Mouse (Mus musculus) heart, embryonic 13.5 days (tissue): Measurements from ENCODE around the gene Atg4a-ps. TPM values are rescaled to one million over a fixed set of nuclear protein-coding genes. Genes with fewer than 3 reads are reported as not detected.

ENCODE experiments used
- ATAC-seq: fragments of 200-750 bp; cut with Nextera tagmentation; 2 replicates; pipeline ENCODE4 v1.8.0; 2017; ENCODE audit warnings: moderate TSS enrichment; ENCODE audit not compliant: insufficient number of reproducible peaks, low FRiP score, low TSS enrichment; ENCODE audit errors: extremely low read depth
- H3K27ac ChIP-seq: fragments of 300-500 bp; sonication (generic); replicated peaks from 2 replicates; pipeline ENCODE4 v1.5.1; 2015; ENCODE audit warnings: moderate library complexity, mild to moderate bottlenecking, inconsistent platforms
- H3K27me3 ChIP-seq: fragments of 300-500 bp; sonication (generic); replicated peaks from 2 replicates; pipeline ENCODE4 v1.6.1; 2015; ENCODE audit warnings: mild to moderate bottlenecking, inconsistent platforms
- H3K36me3 ChIP-seq: fragments of 300-500 bp; sonication (generic); 2 replicates; pipeline ENCODE4 v1.6.1; 2015; ENCODE audit warnings: mild to moderate bottlenecking, inconsistent platforms
- H3K4me1 ChIP-seq: fragments of 300-500 bp; sonication (generic); 2 replicates; pipeline ENCODE4 v1.6.1; 2015; ENCODE audit warnings: inconsistent platforms
- H3K4me2 ChIP-seq: fragments of 300-500 bp; sonication (generic); 2 replicates; pipeline ENCODE4 v1.6.1; 2015; ENCODE audit warnings: inconsistent platforms, mild to moderate bottlenecking, moderate library complexity
- H3K4me3 ChIP-seq: fragments of 300-500 bp; sonication (generic); 2 replicates; pipeline ENCODE4 v1.5.1; 2015; ENCODE audit warnings: moderate library complexity, mild to moderate bottlenecking, inconsistent platforms
- H3K9ac ChIP-seq: fragments of 300-500 bp; sonication (generic); 2 replicates; pipeline ENCODE4 v1.6.1; 2015; ENCODE audit warnings: inconsistent platforms, mild to moderate bottlenecking, moderate library complexity
- H3K9me3 ChIP-seq: fragments of 300-500 bp; sonication (generic); 2 replicates; pipeline ENCODE4 v1.6.1; 2016; ENCODE audit warnings: inconsistent platforms
- WGBS: fragments of 180-500 bp; shearing (Covaris S2); methylation state at CpG from one replicate; pipeline ENCODE4 v1.1.7; 2015; ENCODE audit warnings: mixed read lengths; 5-methylcytosine and 5-hydroxymethylcytosine counted together
- polyA plus RNA-seq: library from polyadenylated mRNA; unstranded; fragments of >200 nt; fragmentation: Nextera tagmentation; extraction: Ambion mirVana; gene quantifications from 2 replicates; pipeline ENCODE4 v1.2.1, GENCODE M21; 2015

The Atg4a-ps gene
- polyA plus RNA-seq, 1 experiment from 2014 or later = 0.11 TPM

- Histone ChIP-seq H3K4me1 (peaks cover 13% of the 10 kb centered on the region), H3K9ac (no peak overlapping the region), H3K27ac (no peak overlapping the region), H3K9me3 (peaks cover 3% of the 10 kb centered on the region; the same call in 1 of the 2 replicates), H3K27me3 (no peaks in the 10 kb centered on the region), H3K4me2 (no peak overlapping the region), H3K4me3 (no peak overlapping the region), H3K36me3 (no peaks in the 10 kb centered on the region)
- 81% methylated on average over 3 of the region's 3 CpGs for WGBS
- no peak for ATAC-seq
Observed at GRCm38 (mm10) chr3:103627661-103628060, 18.2 kb downstream of the Atg4a-ps start.

- H3K9me3 ChIP-seq = peaks cover 3% of the 10 kb centered on the region; the same call in 1 of the 2 replicates
- H3K27ac ChIP-seq = no peak overlapping the region
- ATAC-seq = no peak
- H3K4me2 ChIP-seq = no peak overlapping the region
- 83% methylated on average over 4 of the region's 4 CpGs for WGBS
- H3K4me3 ChIP-seq = no peak overlapping the region
- H3K36me3 ChIP-seq = no peaks in the 10 kb centered on the region
- no peaks in the 10 kb centered on the region; the same call in 1 of the 2 replicates for H3K27me3 ChIP-seq
- H3K9ac ChIP-seq = no peak overlapping the region
- H3K4me1 ChIP-seq = peaks cover 13% of the 10 kb centered on the region
Observed at GRCm38 (mm10) chr3:103626481-103626880, 19.4 kb downstream of the Atg4a-ps start.

- H3K4me1 ChIP-seq = peaks cover 13% of the 10 kb centered on the region
- ATAC-seq = no peak
- no peak overlapping the region for H3K4me2 ChIP-seq
- H3K4me3 ChIP-seq = no peak overlapping the region
- H3K9ac ChIP-seq = no peak overlapping the region
- H3K9me3 ChIP-seq = peaks cover 3% of the 10 kb centered on the region; the same call in 1 of the 2 replicates
- H3K36me3 ChIP-seq = no peaks in the 10 kb centered on the region
- H3K27ac ChIP-seq = no peak overlapping the region
- WGBS = 82% methylated on average over 13 of the region's 13 CpGs
- H3K27me3 ChIP-seq = peaks cover 3% of the 10 kb centered on the region; the same call in 1 of the 2 replicates
Observed at GRCm38 (mm10) chr3:103625169-103625568, 20.7 kb downstream of the Atg4a-ps start.

- H3K4me1 ChIP-seq = peaks cover 13% of the 10 kb centered on the region
- no peaks in the 10 kb centered on the region for H3K36me3 ChIP-seq
- no peak overlapping the region for H3K4me3 ChIP-seq
- H3K27ac ChIP-seq = no peak overlapping the region
- no peak overlapping the region for H3K4me2 ChIP-seq
- H3K9ac ChIP-seq = no peak overlapping the region
- 26% methylated on average over 5 of the region's 5 CpGs for WGBS
- H3K9me3 ChIP-seq = peaks cover 3% of the 10 kb centered on the region; the same call in 1 of the 2 replicates
- no peak for ATAC-seq
- H3K27me3 ChIP-seq = peaks cover 3% of the 10 kb centered on the region; the same call in 1 of the 2 replicates
Observed at GRCm38 (mm10) chr3:103624591-103625051, 21.2 kb downstream of the Atg4a-ps start.

- Histone ChIP-seq H3K27ac (no peak overlapping the region), H3K9me3 (peaks cover 3% of the 10 kb centered on the region; the same call in 1 of the 2 replicates), H3K36me3 (no peaks in the 10 kb centered on the region), H3K4me3 (no peak overlapping the region), H3K4me2 (no peak overlapping the region), H3K4me1 (peaks cover 13% of the 10 kb centered on the region), H3K9ac (no peak overlapping the region), H3K27me3 (peaks cover 3% of the 10 kb centered on the region; the same call in 1 of the 2 replicates)
- 81% methylated on average over 10 of the region's 10 CpGs for WGBS
- ATAC-seq = no peak
Observed at GRCm38 (mm10) chr3:103623893-103624470, 21.9 kb downstream of the Atg4a-ps start.

- Histone ChIP-seq H3K9me3 (no peaks in the 10 kb centered on the region), H3K9ac (no peak overlapping the region), H3K4me1 (peaks cover 11% of the 10 kb centered on the region), H3K27me3 (peaks cover 6% of the 10 kb centered on the region; the same call in 1 of the 2 replicates), H3K36me3 (no peaks in the 10 kb centered on the region), H3K4me2 (no peak overlapping the region), H3K4me3 (no peak overlapping the region), H3K27ac (no peak overlapping the region)
- WGBS = 52% methylated on average over 11 of the region's 11 CpGs
- no peak for ATAC-seq
Observed at GRCm38 (mm10) chr3:103620101-103620500, 25.8 kb downstream of the Atg4a-ps start.

- Histone ChIP-seq H3K9me3 (no peaks in the 10 kb centered on the region), H3K4me3 (no peak overlapping the region), H3K9ac (no peak overlapping the region), H3K4me1 (no peaks in the 10 kb centered on the region), H3K27ac (no peak overlapping the region), H3K4me2 (no peak overlapping the region), H3K36me3 (no peaks in the 10 kb centered on the region), H3K27me3 (peaks cover 6% of the 10 kb centered on the region; the same call in 1 of the 2 replicates)
- WGBS = 29% methylated on average over 6 of the region's 6 CpGs
- no peak for ATAC-seq
Observed at GRCm38 (mm10) chr3:103616981-103617380, 28.9 kb downstream of the Atg4a-ps start.

GRCm38 (mm10) chr3:103615621-103616020 lies 30.2 kb downstream of the Atg4a-ps start:
- Histone ChIP-seq H3K4me1 (no peaks in the 10 kb centered on the region), H3K9ac (no peak overlapping the region), H3K4me3 (no peak overlapping the region), H3K36me3 (no peaks in the 10 kb centered on the region), H3K27ac (no peak overlapping the region), H3K27me3 (peaks cover 5% of the 10 kb centered on the region; the same call in 1 of the 2 replicates), H3K4me2 (no peak overlapping the region), H3K9me3 (no peaks in the 10 kb centered on the region)
- WGBS = 75% methylated on average over 4 of the region's 4 CpGs
- ATAC-seq = no peak

GRCm38 (mm10) chr3:103612636-103613355 lies 33.1 kb downstream of the Atg4a-ps start:
- Histone ChIP-seq H3K4me3 (no peak overlapping the region), H3K4me2 (no peak overlapping the region), H3K9me3 (no peaks in the 10 kb centered on the region), H3K4me1 (no peaks in the 10 kb centered on the region), H3K36me3 (no peaks in the 10 kb centered on the region), H3K27me3 (peaks cover 3% of the 10 kb centered on the region), H3K9ac (no peak overlapping the region), H3K27ac (no peak overlapping the region)
- ATAC-seq = no peak
- 50% methylated on average over 9 of the region's 9 CpGs for WGBS

- H3K9ac ChIP-seq = no peak overlapping the region
- ATAC-seq = no peak
- H3K36me3 ChIP-seq = no peaks in the 10 kb centered on the region
- H3K4me3 ChIP-seq = no peak overlapping the region
- no peaks in the 10 kb centered on the region for H3K4me1 ChIP-seq
- H3K27ac ChIP-seq = no peak overlapping the region
- 78% methylated on average over 5 of the region's 5 CpGs for WGBS
- no peaks in the 10 kb centered on the region; the same call in 1 of the 2 replicates for H3K27me3 ChIP-seq
- no peaks in the 10 kb centered on the region for H3K9me3 ChIP-seq
- no peak overlapping the region for H3K4me2 ChIP-seq
Observed at GRCm38 (mm10) chr3:103610231-103610630, 35.6 kb downstream of the Atg4a-ps start.

- no peak overlapping the region for H3K9ac ChIP-seq
- no peak for ATAC-seq
- 75% methylated on average over 13 of the region's 13 CpGs for WGBS
- peaks cover 2% of the 10 kb centered on the region; the same call in 1 of the 2 replicates for H3K4me1 ChIP-seq
- no peak overlapping the region for H3K4me3 ChIP-seq
- peaks cover 1% of the 10 kb centered on the region; the same call in 1 of the 2 replicates for H3K27me3 ChIP-seq
- H3K27ac ChIP-seq = no peak overlapping the region
- H3K4me2 ChIP-seq = no peak overlapping the region
- no peaks in the 10 kb centered on the region for H3K36me3 ChIP-seq
- no peaks in the 10 kb centered on the region for H3K9me3 ChIP-seq
Observed at GRCm38 (mm10) chr3:103606660-103607595, 38.9 kb downstream of the Atg4a-ps start.
